Mouse (Mus musculus) cerebellum, postnatal 36 days (tissue): ENCODE data around the gene Tedc2.

Source experiments
- DNase-seq, 2 experiments: peaks; one replicate each; pipeline ENCODE4 v3.0.0; 2021 to 2022; ENCODE audit warnings: mixed read lengths in 2 of 2

Tedc2 gene

DNA sequence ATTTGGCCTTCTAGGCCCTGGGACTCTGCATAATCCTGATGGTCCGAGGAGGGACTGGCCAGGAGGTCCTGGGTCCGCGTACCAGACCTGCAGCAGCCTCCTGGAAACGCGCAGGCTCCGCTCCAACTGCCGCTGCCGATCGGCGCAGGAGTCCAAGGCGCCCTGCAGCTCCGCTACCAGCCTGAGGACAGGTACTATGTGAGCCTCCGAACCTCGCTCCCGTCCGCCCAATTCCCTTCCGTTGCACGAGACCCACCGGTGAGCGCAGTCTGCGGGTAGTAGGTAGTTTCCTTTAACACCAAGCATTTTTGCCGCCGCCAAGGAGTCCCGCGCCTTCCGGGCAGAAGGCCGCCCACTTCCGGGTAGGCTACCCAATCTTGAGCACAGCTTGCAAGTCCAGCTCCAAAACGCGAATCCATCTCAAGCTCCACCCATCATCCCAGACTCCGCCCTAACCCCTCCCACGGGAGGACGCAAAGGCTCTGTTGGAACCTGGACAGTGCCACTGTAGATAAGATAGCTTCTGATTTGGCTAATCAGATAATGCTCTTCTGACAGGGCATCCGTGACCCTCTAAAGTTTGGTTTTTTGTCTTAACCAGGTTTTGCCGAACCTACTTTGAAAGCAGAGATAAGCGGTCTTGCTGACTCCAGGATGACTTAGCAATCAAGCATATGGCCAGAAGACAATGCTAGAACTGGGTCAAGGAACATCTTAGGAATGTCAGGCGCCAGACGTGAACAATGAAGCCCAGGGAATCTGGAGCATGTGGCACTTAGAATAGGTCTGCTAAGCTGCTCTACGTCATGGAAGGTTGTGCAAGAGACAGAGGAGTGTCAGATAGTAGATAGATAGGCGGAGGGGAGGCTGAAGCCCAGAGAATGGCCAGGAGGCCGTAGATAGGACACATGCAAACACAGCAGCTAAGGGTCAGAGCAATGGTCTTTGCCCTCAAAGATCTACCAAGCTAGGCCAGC, at the start of gene Tedc2:
Gene Tedc2 (minus strand): TSS at position 417 of the 977 bp plus-strand sequence.
- peak; percentile 91 for DNase-seq

- no peak for DNase-seq
These were observed 46.5 kb upstream of the Tedc2 start for GRCm38 (mm10) chr17:24267133-24267532.

GRCm38 (mm10) chr17:24264766-24265165, 44.1 kb upstream of the Tedc2 start:
- no peak for DNase-seq

DNA sequence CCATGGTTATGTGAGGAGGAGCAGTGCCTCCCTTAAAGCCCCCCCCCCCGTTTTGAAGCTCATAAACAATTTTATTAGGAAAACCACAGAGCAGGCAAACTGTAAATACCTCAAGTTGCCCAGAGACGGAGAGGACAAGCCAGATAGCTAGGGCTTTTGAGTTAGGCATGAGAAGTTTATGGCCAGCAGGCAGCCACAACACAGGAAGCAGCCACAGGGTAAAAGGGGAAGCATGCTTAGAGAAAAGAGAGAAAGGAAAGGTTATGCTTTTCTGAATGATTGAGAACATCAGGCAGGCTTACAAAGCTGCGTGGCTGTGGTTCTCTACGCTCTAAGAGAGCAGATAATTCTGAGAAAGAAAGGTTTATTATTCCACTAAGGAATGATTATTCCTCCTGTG, 39.9 kb upstream of the Tedc2 start:
- no peak for DNase-seq

DNA sequence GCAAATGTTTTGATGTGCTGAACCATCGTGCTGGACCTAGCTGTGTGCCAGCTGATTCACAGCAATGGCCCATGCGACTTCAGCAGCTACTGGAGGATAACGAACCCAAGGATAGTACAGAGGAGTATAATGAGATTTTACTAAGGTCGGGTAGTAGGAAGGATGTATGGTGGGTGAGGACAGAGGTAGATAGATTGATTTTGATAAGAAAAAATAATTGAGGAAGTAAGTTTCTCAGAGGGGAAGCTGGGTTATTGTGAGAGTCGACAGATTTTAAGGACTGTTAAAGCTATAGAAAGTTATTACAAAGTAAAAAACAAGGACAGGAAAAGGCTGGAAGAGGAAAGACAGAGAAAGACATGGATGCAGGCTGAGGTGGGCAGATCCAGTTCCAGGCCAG, 39.1 kb upstream of the Tedc2 start:
- DNase-seq: no peak

DNA sequence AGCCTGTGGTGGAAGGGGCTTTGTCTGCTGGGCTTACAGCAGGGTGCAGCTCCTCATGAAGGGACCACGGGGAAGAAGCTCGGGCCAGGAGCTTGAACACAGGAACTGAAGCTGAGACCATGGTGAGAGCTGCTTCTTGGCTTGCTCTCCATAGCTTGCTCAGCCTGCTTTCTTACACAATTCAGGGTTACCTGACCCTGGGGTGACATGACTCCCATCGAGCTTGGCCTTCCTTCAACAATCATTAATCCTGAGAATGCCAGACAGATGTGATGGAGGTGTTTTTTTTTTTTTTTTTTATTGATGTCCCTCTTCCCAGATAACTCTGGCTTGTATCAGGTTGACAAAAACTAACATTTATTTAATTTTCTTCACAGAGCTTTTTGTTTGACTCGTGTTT, 38.3 kb upstream of the Tedc2 start:
- no peak for DNase-seq

- DNase-seq: no peak
These were observed 31.7 kb upstream of the Tedc2 start for GRCm38 (mm10) chr17:24252329-24252728.

DNA sequence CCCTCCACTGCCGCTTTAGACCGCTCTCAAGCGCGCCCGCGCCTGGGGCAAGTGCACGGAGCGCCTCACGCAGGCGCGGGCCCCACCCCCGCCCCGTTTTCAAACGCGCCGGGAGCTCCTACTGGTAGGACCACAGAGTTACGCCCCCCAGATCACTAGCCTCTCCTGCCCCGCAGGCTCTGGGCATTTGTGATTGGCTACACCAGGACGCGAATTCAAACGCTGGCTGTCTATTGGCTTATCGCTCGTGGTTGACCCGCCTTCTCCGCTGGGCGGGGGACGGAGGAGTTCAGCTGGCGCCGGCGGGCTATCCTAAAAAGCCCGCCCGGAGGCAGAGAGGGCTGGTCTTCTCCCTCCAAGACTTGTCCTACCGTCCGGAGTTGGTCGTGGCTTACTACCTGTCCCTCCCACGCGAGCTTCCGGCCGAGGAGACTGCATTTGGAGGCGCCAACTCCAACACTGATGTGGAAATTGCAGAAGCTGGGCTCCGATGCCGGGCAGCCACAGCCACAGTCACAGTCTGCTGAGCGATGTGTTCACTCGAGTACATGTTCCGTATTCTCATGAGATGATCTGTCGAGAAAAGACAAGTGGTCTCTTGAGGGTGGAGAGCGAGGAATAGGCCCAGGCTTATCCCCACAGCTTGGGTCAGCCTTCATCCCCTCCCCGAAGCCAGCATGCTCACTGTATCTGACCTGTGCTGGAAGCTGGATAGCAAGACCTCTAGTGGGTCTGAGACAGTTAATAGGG, 30.8 kb upstream of the Tedc2 start, which contains the start of gene Ccnf:
Gene Ccnf (minus strand): TSS at position 165 of the 750 bp plus-strand sequence.
- peak; percentile 95 to 96 for DNase-seq

DNA sequence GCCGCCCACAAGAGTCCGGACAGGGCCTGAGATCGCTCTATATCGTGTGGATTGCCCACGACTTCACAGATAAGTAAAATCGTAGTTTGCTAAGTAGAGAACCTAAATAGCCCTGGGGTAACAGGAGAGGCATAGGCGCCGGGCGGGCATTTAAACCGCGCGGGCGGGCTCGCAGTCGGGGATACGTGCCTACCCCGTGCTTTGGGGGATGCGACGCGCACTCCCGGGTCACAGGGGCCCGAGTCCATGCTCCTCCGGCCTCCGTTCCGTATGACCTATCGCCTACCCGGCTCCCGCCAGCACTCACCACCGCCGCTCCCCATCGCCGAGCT, 30.3 kb upstream of the Tedc2 start:
- no peak for DNase-seq

DNA sequence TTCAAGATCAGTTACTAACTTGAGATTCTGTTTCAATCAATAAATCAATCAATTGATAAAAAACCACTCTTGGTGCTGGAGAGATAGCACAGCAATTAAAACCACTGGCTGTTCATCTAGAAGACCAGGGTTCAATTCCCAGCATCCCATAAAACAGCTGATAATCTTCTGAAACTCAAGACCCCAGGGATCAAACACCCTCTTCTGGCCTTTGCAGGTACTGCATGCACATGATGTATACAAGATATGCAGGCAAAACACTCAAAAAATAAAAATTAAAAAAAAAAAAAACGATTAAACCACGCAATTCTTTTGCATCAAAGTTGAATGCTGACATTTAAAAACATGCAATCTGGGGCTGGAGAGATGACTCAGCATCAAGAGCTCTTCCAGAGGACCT, 28.0 kb upstream of the Tedc2 start:
- no peak for DNase-seq

DNA sequence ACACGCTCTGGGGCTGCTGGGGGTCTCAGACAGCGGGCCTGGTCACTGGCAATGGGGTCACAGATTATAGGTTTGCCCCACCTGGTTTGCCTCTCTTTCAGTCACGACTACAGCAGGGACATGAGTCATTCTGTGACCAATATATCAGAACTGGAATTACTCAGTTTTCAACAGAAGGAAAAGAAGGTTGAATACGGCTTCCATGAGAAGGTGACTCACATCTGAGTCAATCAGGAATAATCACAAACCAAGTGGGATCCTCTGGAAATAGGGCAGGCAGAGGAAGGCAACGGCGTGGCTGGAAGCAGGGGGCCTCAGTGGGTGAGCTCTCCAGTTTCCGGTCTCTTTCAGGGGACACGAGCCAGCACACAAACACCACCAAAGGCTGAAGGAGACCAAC, 23.4 kb upstream of the Tedc2 start:
- DNase-seq: no peak

DNA sequence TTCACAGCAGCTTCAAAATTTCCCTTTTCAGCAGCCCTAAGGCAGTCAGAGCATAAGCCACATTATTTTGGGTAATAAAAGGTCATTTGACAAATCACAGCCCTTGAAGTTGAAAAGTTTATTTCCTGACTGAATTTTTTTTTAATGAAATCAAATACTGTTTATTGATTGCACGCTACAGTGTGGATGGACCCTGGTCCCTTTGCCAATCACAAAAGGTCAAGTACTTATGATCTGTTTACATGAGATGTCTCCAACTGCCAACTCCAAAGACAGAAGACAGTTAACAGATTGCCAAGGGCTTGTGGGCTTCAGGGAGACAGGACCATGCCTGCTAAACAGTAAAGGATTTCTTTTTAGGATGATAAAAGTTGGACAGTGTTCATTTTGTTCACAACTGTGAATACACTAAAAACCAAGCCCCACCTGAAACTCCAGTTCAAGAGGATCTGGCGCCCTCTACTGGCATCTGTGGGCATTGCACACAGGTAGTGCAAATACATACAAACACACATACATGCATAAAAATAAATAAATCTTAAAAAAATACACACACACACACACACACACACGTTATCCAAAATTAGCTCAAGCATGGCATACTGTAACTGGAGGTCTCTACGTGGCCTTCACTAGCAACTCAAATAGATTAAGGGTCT, 22.8 kb upstream of the Tedc2 start:
- peak in 1 of 2 experiments; percentile 25 for DNase-seq

DNA sequence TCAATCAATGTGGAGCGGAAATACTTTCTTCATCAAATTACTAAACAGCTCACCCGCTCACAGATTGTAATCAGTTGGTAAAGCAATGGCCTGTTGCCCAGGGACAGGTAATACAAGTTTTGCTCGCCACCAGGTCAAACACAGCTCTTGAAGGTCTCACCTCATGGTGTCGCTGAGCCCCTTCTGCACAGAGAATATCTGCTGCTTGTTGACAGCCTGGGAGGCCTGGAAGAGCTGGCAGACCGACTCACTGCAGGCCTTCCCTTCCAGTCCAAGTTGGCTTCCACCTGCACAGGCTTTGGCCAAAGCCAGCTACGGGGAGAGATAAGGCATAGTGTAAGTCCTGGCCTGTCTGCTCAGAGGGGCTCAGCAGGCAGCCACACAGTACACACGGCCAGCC, 16.3 kb upstream of the Tedc2 start:
- DNase-seq: peak; percentile 70 to 74

DNA sequence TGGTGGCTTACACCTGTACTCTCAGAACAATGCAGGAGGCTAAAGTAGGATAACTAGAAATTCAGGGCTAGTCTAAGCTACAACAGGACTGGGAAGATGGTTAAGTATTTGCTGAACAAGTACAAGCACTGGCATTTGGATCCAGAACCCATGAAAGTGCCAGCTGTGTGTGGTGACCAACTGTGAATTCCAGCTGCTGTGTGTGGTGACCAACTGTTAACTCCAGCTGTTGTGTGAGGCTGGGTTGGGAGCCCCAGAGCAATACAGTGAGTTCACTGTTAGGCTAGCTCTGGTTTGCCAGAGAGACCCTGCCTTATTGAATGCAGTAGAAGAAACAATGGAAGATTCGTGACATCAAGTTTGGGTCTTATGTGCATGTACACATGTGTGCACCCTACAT, 15.8 kb upstream of the Tedc2 start:
- no peak for DNase-seq

DNA sequence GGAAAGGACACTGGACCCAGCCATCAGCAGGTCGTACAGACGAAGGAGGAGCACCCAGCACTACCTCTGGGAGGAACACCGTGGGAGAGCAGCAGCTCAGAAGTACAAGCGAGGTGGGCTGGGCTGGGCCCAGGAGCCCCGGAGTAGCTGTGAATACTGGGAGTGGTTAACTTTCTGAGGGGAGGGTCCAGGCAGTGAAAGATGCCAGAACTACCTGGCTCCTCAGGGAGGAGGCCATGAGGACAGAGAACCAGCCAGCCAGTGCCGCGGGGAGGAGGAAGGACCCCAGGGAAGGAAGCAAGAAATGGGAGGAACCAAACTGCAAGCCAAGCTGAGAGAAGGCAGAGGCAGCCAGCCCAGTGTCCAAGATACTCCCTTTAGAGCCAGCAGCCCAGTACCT, 7.3 kb upstream of the Tedc2 start:
- DNase-seq: no peak

DNA sequence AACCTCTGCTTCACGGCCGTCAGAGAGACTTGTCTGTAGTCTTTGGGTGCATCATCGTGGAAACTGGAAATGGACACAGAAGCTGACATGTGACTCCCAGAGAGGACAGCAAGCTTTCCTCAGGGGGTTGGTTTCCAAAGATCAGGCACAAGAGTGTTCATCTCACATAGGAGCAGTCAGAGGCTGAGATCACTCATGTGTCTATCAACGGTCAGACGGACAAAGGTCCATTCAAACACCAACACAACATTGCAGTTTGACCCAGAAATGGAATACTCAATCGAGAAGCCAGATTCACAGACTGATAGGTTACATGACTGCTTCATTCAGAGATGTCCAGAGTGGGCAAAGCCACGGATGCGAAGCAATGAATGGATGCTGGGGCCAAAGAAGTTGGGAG, 6.1 kb upstream of the Tedc2 start:
- DNase-seq: no peak

- no peak for DNase-seq
These were observed 5.2 kb upstream of the Tedc2 start for GRCm38 (mm10) chr17:24225851-24226250.

DNA sequence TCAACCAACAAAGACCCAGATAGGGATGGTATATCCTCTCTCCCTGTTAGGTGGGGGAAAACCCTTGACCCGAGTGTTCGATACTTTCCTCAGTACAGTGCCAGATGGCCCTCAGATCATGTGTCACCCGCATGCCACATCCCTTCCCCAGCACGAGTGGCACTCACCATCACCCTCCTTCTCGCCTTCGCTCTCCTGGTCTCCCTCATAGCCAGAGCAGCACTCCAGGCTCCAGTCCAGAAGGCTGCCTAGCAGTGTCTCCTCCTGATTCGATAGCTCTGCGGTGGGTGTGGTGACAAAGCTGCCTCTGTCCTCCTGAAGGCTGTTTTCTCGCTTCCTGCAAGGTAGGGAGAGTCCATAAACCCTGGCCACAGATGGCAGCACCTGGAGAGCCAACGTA, 4.1 kb upstream of the Tedc2 start:
- DNase-seq: no peak

- DNase-seq: no peak
These were observed 2.9 kb upstream of the Tedc2 start for GRCm38 (mm10) chr17:24223513-24223912.

- no peak for DNase-seq
These were observed 2.0 kb upstream of the Tedc2 start for GRCm38 (mm10) chr17:24222653-24223052.

DNA sequence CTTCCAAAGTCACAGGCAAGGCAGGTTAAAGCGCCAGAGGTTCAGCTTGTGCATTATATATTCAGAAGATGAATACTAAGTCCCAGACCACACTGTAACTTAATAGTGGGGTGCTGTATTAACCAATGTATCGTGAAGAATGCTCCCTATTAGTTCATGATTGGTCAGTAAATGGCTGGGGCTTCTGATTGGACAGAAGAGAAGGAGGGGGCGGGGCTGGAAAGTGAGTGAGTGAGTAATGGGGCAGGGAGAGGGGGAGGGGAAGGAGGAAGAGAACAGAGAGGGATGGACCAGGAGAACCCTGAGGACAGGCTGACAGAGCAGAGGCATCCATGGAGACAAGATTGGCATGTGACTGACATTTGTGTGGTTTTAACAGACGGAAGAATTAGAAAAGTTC, 3.8 kb downstream of the Tedc2 start:
- DNase-seq: no peak

DNA sequence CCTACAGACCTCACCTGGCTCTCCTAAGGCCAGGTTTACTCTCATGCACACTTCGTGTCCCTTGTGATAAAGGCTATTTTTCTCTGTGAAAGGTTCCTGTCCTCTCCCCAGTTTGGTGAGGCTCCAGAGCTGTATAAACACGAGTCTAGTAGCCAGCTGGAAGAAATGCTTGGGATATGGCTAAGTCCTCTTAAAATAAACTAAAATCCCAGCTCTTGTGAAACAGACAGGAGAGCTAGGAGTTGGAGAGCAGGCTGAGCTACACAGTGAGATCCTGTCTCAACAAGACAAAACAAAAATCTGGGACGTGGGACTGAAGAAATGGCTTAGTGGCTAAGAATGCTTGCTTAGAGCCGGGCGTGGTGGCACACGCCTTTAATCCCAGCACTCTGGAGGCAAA, 7.5 kb downstream of the Tedc2 start:
- DNase-seq: no peak

- no peak for DNase-seq
These were observed 8.1 kb downstream of the Tedc2 start for GRCm38 (mm10) chr17:24212441-24213018.
